Mouse (Mus musculus) erythroblast, embryonic 14.5 days (primary cell): ENCODE measurements around the gene AW146154. TPM values are rescaled to one million over a fixed set of nuclear protein-coding genes. Genes with fewer than 3 reads are reported as not detected.

Source experiments
- polyA plus RNA-seq: library from polyadenylated mRNA; stranded (reverse); fragments of >175 nt; gene quantifications from 2 replicates; pipeline ENCODE4 v1.2.3, GENCODE M21; 2012

AW146154 gene
- polyA plus RNA-seq, 1 experiment: not detected

Other genes starting within 250 kb of the AW146154 start
- not detected in 2 replicates for gene AI987944, start 106.5 kb downstream of the AW146154 start, polyA plus RNA-seq
- gene Vmn2r57, start 51.2 kb downstream of the AW146154 start, polyA plus RNA-seq: not detected in 2 replicates
- gene Gm20449, start 473 bp downstream of the AW146154 start, polyA plus RNA-seq: not detected in 2 replicates
- gene Gm6871, start 73.8 kb upstream of the AW146154 start, polyA plus RNA-seq: not detected in 2 replicates
- gene 2610021A01Rik, start 99.3 kb upstream of the AW146154 start, polyA plus RNA-seq: not detected in 2 replicates
- gene Zfp788, start 133.3 kb upstream of the AW146154 start, polyA plus RNA-seq: not detected in 2 replicates